Mouse (Mus musculus) megakaryocyte, embryonic 14.5 days (primary cell): ENCODE measurements around the gene Klrb1a.

Source experiments
- FLI1 ChIP-seq: IDR thresholded peaks from 2 replicates; pipeline ENCODE4 v1.6.1; 2012; ENCODE audit warnings: low read length, inconsistent platforms, mixed read lengths
- GATA1 ChIP-seq: IDR thresholded peaks from 3 replicates; pipeline ENCODE4 v1.6.1; 2012; ENCODE audit warnings: mixed read lengths, low read length, inconsistent platforms, borderline replicate concordance

DNA sequence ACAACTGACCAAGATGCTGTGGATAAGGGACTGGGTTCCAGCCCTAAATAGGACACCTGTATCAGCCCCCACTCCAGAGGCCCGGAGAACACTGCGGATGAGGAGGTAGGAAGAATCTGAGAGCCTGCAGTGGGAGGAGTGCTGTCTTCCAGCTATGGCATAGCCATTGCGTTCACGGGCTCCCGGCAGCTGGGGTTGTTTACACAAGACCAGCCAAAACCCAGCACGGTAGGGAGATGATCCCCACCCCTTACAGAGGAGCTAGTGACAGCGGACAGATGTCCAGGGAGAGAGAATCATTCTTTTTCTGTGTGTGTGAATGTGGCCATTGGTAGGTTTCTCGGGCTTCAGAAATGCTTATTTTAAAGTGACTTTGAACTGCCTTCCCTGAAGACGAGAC lies 17.0 kb downstream of the Klrb1a start:
- TF ChIP-seq FLI1 (no peak), GATA1 (no peak)
